Mouse (Mus musculus) cerebellum, adult 11-12 months (tissue): ENCODE results near the gene Sapcd1.
A peak's percentile ranks its signal among the peaks of the same experiment; 100 is the strongest.
"Not testable (repeated sequence)": the region's sequence is repeated elsewhere in the genome, so short reads cannot be mapped to it uniquely, and the experiment has no call there.

Experiments
- DNase-seq: peaks from one replicate; pipeline ENCODE4 v3.0.0; 2022

The Sapcd1 gene

GRCm38 (mm10) chr17:35028315-35028714 lies 499 bp upstream of the Sapcd1 start:
- no peak for DNase-seq

- DNase-seq: no peak
Observed at GRCm38 (mm10) chr17:35026206-35026605, 1.6 kb downstream of the Sapcd1 start.

GRCm38 (mm10) chr17:35024691-35025488 lies 2.9 kb downstream of the Sapcd1 start:
- DNase-seq: no peak

- no peak for DNase-seq
Observed at GRCm38 (mm10) chr17:35024261-35024660, 3.6 kb downstream of the Sapcd1 start.

- DNase-seq: no peak
Observed at GRCm38 (mm10) chr17:35023756-35024155, 4.1 kb downstream of the Sapcd1 start.

- no peak for DNase-seq
Observed at GRCm38 (mm10) chr17:35023221-35023620, 4.6 kb downstream of the Sapcd1 start.

GRCm38 (mm10) chr17:35022541-35023060 lies 5.2 kb downstream of the Sapcd1 start:
- no peak for DNase-seq

GRCm38 (mm10) chr17:35021842-35022477 lies 5.9 kb downstream of the Sapcd1 start:
- no peak for DNase-seq

- peak; percentile 86 for DNase-seq
Observed at GRCm38 (mm10) chr17:35021163-35021808, 6.5 kb downstream of the Sapcd1 start.

- no peak for DNase-seq
Observed at GRCm38 (mm10) chr17:35020551-35020950, 7.3 kb downstream of the Sapcd1 start.

GRCm38 (mm10) chr17:35019894-35020293 lies 7.9 kb downstream of the Sapcd1 start:
- no peak for DNase-seq

- DNase-seq: peak; percentile 34
Observed at GRCm38 (mm10) chr17:35018171-35018570, 9.6 kb downstream of the Sapcd1 start.

GRCm38 (mm10) chr17:35017706-35018030 lies 10.1 kb downstream of the Sapcd1 start:
- DNase-seq: peak; percentile 54

GRCm38 (mm10) chr17:35016791-35017705 lies 10.8 kb downstream of the Sapcd1 start:
- peak; percentile 58 for DNase-seq

- peak; percentile 85 for DNase-seq
Observed at GRCm38 (mm10) chr17:35016376-35016775, 11.4 kb downstream of the Sapcd1 start, which contains the start of gene Vwa7. Gene Vwa7 (plus strand): TSS chr17:35016579.

- peak; percentile 53 for DNase-seq
Observed at GRCm38 (mm10) chr17:35015296-35015695, 12.5 kb downstream of the Sapcd1 start.

GRCm38 (mm10) chr17:35013221-35013620 lies 14.6 kb downstream of the Sapcd1 start:
- peak; percentile 50 for DNase-seq

GRCm38 (mm10) chr17:35012430-35012829 lies 15.4 kb downstream of the Sapcd1 start:
- DNase-seq: no peak

GRCm38 (mm10) chr17:35011440-35011839 lies 16.4 kb downstream of the Sapcd1 start:
- no peak for DNase-seq

- DNase-seq: peak; percentile 92
Observed at GRCm38 (mm10) chr17:35009586-35009985, 18.2 kb downstream of the Sapcd1 start.

- peak; percentile 13 for DNase-seq
Observed at GRCm38 (mm10) chr17:35007387-35007991, 20.3 kb downstream of the Sapcd1 start.

GRCm38 (mm10) chr17:35005902-35006301 lies 21.9 kb downstream of the Sapcd1 start:
- DNase-seq: not testable (repeated sequence)
